Comparison of ENCODE assay signal across 12 mouse cellular contexts in the genomic region with DNA sequence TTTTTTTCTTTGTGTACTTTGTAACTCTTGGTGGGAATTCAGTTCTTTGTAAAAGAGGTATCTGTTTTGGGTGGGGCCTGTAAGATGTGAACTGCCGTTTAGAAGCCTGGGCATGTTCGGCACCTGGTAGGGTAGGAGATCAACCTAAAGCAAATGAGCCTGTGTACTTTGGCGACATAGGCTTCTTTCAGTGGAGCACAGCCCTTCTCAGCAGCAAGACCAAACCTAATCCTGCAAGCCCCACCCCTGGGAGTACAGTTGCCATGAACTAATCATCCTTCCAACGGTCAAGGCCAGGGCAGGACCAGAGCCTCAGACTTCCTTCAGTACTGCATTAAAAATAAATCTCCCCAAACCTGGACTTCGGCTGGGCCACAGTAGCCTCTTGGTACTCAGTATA.
DNase-seq lines count a peak whose midpoint lies in the region; ATAC-seq and TF ChIP-seq lines count a peak whose summit lies in the region.
"Had no signal": no experiment of that assay in that cellular context is flagged by ENCODE, and none has a peak within 500 bp of the region (broad histone marks: within the 10 kb centered on the region; RNA-seq: fewer than 3 reads in every experiment).

No protein-coding gene starts in this region.

- WGBS in liver, postnatal 0 days (ENCODE audit: insufficient replicate concordance): 9% methylated on average over 5 of the region's 5 CpGs

- TF ChIP-seq EP300 in liver, postnatal 0 days (IDR thresholded peaks at IDR 0.05; ENCODE audit: low read depth): no peak

- TF ChIP-seq CTCF in G1E (IDR thresholded peaks at IDR 0.05; ENCODE audit: low read depth, low read length): no peak
- TF ChIP-seq CTCF in liver, postnatal 0 days (IDR thresholded peaks at IDR 0.05; ENCODE audit: low read depth): no peak

- H3K9me3 ChIP-seq in G1E (replicated peaks): no peaks in the 10 kb centered on the region
- no peaks in the 10 kb centered on the region for H3K9me3 ChIP-seq in liver, postnatal 0 days (ENCODE audit: low read length)
- H3K9me3 ChIP-seq: forebrain, embryonic 13.5 days; midbrain, embryonic 12.5 days had no signal

- peak overlapping the region; percentile 35 for H3K4me2 ChIP-seq in liver, postnatal 0 days (ENCODE audit: low read depth, low read length)
- H3K4me2 ChIP-seq: forebrain, embryonic 13.5 days; midbrain, embryonic 12.5 days had no signal

- peak overlapping the region; percentile 75 for H3K27ac ChIP-seq in liver, postnatal 0 days (ENCODE audit: low read depth)
- H3K27ac ChIP-seq: forebrain, embryonic 13.5 days; midbrain, embryonic 12.5 days had no signal

- no peaks in the 10 kb centered on the region for H3K27me3 ChIP-seq in G1E (ENCODE audit: insufficient read depth, low read length)
- no peaks in the 10 kb centered on the region for H3K27me3 ChIP-seq in liver, postnatal 0 days (ENCODE audit: insufficient read depth, low read length)
- H3K27me3 ChIP-seq: CH12.LX; forebrain, embryonic 13.5 days; midbrain, embryonic 12.5 days had no signal

- peaks cover 61% of the 10 kb centered on the region for H3K36me3 ChIP-seq in G1E (replicated peaks)
- no peaks in the 10 kb centered on the region for H3K36me3 ChIP-seq in liver, postnatal 0 days (replicated peaks; ENCODE audit: insufficient read depth, low read length)
- H3K36me3 ChIP-seq: midbrain, embryonic 12.5 days had no signal

- H3K9ac ChIP-seq in liver, postnatal 0 days (replicated peaks): peak overlapping the region; percentile 12; the same call in 1 of the 2 replicates
- H3K9ac ChIP-seq: forebrain, embryonic 13.5 days; midbrain, embryonic 12.5 days had no signal

- H3K4me1 ChIP-seq in G1E (ENCODE audit: insufficient read depth, low read depth, low read length): peaks cover 97% of the 10 kb centered on the region
- H3K4me1 ChIP-seq in liver, postnatal 0 days (ENCODE audit: insufficient read depth): peaks cover 93% of the 10 kb centered on the region
- H3K4me1 ChIP-seq: forebrain, embryonic 13.5 days; midbrain, embryonic 12.5 days had no signal

- ATAC-seq in G1E (ENCODE audit: extremely low read depth, insufficient number of reproducible peaks, low FRiP score, poor library complexity, severe bottlenecking): no peak
- peak; percentile 36; the same call in 1 of the 2 replicates for ATAC-seq in erythroblast, adult 5-6 weeks (replicated peaks; ENCODE audit: low FRiP score, poor library complexity, severe bottlenecking)
- ATAC-seq in liver, postnatal 0 days: no peak
- no peak for ATAC-seq in granulocyte monocyte progenitor cell, adult 5-6 weeks (replicated peaks; ENCODE audit: poor library complexity, severe bottlenecking)
- ATAC-seq in activated CD4-positive, CD25-positive, alpha-beta regulatory T cell, adult 4 months: no peak
- ATAC-seq: forebrain, embryonic 13.5 days had no signal

- peak; percentile 36 for DNase-seq in heart, adult 8-10 months (ENCODE audit: low spot score)
- DNase-seq in heart, adult 18-20 months: no peak
- DNase-seq in G1E (ENCODE audit: low spot score): no peak
- DNase-seq in liver, postnatal 0 days: no peak
- DNase-seq in spleen, postnatal 10 days (ENCODE audit: low spot score in 2 of 2): no peak
- DNase-seq: retina, postnatal 1 day had no signal

- H3K4me3 ChIP-seq in G1E (ENCODE audit: low read depth, low read length): peak overlapping the region; percentile 46; the same call in 1 of the 2 replicates
- no peak overlapping the region for H3K4me3 ChIP-seq in liver, postnatal 0 days (ENCODE audit: low read depth, low read length)
- H3K4me3 ChIP-seq: forebrain, embryonic 13.5 days; midbrain, embryonic 12.5 days had no signal
